Mouse (Mus musculus) gastrocnemius, adult 8-10 months (tissue): ENCODE measurements around the gene Dnajb3. TPM values are rescaled to one million over a fixed set of nuclear protein-coding genes. Genes with fewer than 3 reads are reported as not detected.

ENCODE experiments used
- DNase-seq, 2 experiments: peaks; one replicate each; pipeline ENCODE4 v3.0.0; 2022; ENCODE audit warnings: low spot score in 2 of 2
- total RNA-seq, 4 experiments: library from RNA; stranded (reverse); gene quantifications; 2 replicates each; pipeline ENCODE4 v1.2.4; 2022

Dnajb3 gene
- total RNA-seq, 4 experiments from 2014 or later: not detected

GRCm38 (mm10) chr1:88231803-88232499, 26.4 kb upstream of the Dnajb3 start:
- DNase-seq: peak in 1 of 2 experiments; percentile 8

DNA sequence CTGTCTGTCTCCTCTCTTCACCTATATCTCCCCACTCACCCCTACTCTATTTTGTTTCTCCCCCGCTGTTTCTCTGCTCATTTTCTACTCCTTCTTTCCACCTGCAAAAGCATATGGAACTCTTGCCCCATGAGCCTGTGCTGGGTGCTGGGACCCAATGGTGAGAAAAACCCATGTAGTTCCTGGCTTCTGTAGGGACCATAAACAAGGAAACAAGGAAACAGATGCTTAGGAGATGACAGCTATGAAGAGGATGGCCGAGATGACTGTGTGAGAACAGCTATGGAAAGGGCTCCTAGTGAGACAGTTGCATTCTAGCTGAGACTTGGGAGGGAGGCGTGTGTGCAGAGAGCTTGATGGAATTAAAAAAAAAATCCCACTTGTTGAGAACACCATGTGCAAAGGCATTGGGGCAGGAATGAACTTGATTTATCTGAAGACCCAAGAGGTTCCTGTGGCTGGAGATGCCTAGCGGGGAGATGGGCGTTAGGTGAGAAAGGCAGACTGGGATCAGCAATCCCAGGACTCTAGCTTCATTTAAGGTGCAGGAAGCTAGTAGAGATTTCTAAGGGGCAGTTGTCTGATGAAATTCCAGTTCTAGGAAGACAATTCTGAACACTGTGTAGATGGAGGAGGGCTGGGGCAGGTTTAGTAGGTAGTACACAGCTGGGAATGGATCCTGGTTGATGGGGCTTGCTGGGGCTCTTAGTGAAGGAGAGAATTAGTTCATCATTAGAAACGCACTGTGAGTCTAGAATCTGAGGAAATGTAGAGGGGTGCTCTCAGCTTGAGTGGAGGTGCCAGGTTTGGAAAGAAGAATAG, 25.6 kb upstream of the Dnajb3 start:
- peak in 1 of 2 experiments; percentile 5 for DNase-seq

- DNase-seq: peak in 1 of 2 experiments; percentile 19
Observed at GRCm38 (mm10) chr1:88230421-88230820, 24.8 kb upstream of the Dnajb3 start.

DNA sequence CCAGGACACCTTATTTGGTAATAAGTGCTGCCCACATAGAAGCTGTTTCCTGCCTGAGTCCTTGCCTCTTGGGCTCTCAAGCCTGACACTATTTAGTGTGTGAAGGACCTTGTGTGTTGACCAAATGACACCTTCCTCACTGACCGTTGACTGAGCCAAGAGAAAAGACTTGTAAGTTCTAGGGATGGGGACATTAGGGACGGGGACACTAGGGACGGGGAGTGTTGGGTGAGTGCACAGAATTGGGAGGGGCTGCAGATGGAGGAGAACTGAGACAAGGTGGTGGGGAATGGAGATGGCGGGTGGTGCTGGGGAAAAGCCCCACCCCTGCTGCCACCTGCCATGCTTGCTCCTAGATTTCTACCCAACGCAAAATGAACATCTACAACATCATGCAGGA, 24.4 kb upstream of the Dnajb3 start:
- DNase-seq: no peak

DNA sequence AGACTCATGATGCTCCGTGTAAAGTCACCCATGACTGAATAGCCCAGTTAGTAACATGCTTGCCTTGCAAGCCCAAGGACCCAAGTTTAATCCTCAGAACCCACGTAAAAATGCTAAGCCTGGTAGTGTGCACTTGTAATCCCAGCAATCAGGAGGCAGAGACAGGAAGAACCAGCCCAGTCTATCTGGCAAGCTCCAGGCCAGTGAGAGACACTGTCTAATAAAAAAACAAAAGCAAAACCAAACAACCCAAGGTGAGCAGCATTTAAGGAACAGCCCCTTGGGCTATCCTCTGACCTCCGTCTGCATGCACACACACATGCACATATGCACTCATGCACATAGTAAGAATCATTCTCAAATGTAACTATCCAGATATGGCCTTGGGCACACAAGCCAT, 24.0 kb upstream of the Dnajb3 start:
- peak in 1 of 2 experiments; percentile 4 for DNase-seq

DNA sequence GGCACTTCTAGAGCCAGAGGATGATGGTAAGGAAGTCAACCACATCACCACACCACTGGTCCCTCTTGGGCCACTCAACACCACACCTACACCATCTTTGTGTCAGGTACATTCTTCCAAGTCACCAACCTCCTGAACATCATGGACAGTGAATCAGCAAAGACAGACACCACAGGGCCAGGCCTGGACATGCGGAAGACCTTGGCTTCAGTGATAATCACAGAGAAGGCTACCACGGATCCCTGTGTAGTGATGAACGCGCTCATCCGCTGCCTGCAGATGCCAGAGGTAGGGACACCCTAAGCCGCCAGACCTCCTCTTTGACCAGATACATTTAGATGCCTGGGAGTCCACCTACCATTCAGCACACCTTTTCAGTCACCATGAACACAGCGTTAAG, 22.5 kb upstream of the Dnajb3 start:
- DNase-seq: peak; percentile 15 to 16

DNA sequence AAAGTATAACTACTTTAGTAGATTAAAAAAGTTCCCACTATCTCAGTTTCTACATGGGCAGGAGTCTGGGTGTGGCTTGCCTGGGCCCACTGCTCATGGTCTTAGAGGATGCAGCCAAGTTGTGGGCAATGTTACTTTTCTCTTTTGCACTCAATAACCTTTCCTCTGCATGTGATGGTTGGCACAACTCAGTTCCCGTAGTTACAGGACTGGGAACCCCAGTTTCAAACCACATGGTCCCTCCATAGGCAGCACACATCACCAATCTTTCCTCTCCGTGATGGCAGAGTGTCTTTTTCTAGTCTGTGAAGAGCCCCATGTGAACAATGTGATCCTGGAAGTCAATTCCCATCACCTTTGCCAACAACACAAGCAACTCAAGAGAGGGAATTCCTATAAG, 21.9 kb upstream of the Dnajb3 start:
- DNase-seq: peak in 1 of 2 experiments; percentile 3

DNA sequence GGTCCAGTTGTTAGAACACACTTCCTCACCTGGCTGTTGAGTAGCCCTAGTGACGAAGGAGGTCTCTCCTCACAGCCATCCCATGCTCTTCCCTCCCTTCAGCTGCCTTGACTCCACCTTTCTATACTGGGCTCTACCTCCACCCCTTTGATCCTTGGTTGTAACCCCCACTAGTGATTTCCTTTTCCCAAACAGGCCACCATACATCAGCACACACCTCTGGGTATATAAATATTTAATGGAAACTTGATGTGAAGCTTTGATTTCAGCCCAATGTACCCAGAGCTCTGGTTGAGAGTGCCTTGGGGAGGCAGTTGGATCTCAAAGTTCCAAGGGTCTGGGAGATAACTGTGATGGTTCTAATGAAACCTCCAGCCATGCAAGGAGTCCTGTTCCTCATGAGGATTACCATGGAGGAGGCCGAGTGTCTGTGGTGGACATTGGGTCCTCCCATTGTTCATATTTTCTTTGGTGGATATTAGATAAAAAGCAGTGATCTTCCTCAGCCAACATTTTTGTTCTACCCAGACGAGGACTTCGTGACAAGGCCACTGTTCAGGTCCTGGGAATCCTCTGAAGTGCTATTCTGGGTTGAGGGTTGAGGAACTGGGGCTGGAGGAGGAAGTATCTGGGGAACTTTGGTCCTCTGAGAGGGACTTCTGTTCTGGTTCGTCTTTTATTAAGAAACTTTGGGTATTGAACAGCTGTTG, 21.2 kb upstream of the Dnajb3 start, which contains the start of gene Mroh2a:
TSS of gene Mroh2a (plus strand) at position 317 of the 710 bp plus-strand sequence.
- peak; percentile 9 to 10 for DNase-seq

- DNase-seq: peak; percentile 3 to 4
Observed at GRCm38 (mm10) chr1:88225741-88226140, 20.2 kb upstream of the Dnajb3 start.

- DNase-seq: peak in 1 of 2 experiments; percentile 1
Observed at GRCm38 (mm10) chr1:88225301-88225700, 19.7 kb upstream of the Dnajb3 start.

GRCm38 (mm10) chr1:88224029-88224776, 18.6 kb upstream of the Dnajb3 start:
- peak in 1 of 2 experiments; percentile 2 for DNase-seq

DNA sequence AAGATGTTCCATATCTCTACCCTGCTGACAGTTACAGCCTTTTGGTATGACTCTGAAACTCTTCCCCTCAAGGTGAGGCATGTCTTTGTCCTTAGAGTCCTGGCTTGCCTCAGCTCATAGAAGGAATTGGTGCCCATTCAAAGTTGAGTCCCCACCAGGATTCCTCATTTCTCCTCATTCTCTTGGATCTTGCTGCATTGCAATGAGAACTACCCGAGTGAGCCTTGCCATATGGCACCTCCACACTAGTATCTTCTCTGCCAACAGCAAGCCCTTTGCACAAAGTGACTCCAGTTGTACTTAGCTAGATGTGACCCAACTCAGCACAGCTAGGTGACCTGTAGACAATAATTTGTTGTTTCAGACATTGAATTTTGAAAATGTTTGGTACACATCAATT, 18.0 kb upstream of the Dnajb3 start:
- peak; percentile 5 to 6 for DNase-seq

GRCm38 (mm10) chr1:88223011-88223515, 17.5 kb upstream of the Dnajb3 start:
- DNase-seq: peak in 1 of 2 experiments; percentile 6

GRCm38 (mm10) chr1:88222216-88222615, 16.6 kb upstream of the Dnajb3 start:
- DNase-seq: no peak

DNA sequence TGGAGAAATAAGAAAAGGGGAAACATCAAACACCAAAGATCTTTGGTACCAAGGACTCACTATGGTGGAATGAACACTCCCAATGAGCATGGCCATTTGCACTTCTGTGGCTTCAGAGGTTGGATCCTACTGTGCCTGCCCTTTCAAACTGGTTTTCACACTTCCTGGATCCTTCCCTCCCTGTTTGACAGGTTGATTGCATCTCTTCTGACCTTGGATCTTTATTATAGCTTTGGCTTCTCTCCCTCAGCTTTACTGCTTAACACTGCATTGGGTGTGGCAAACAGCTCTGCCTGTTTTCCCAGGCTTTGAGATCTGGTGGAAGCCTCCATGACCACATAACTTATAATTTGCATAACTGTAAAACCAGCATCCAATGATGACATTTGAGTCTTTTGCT, 14.8 kb upstream of the Dnajb3 start:
- DNase-seq: no peak

DNA sequence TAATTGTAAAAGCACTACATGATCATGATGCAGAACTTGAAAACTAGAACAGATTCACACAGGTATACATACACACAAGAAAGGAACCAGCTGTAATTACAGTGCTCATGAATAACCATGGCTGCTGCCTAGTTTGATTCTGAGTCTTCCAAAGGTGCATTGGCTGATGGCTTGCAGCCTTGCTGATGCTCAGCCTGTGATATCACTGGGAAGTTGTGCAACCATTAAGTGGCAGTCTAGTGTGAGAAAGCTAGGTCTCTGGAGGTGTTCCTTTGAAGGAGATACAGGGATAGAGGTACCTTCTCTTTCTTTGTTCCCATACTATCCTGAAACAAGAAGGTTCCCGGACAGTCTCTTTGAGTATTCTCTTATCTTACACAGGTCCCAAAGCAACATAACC, 13.5 kb upstream of the Dnajb3 start:
- no peak for DNase-seq

GRCm38 (mm10) chr1:88218591-88218990, 13.0 kb upstream of the Dnajb3 start:
- no peak for DNase-seq

DNA sequence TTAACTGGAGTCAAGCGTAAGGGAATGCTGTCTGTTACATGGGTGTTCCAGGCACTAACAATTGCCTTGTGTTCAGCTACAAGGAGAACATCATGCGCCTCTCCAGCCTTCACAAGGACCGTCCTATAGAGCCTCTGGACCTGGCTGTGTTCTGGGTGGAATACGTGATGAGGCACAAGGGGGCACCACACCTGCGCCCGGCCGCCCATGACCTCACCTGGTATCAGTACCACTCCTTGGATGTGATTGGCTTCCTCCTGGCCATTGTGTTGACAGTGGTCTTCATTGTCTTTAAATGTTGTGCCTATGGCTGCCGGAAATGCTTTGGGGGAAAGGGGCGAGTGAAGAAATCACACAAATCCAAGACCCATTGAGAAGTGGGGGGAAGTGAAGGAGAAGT, 12.5 kb upstream of the Dnajb3 start:
- peak in 1 of 2 experiments; percentile 14 for DNase-seq

DNA sequence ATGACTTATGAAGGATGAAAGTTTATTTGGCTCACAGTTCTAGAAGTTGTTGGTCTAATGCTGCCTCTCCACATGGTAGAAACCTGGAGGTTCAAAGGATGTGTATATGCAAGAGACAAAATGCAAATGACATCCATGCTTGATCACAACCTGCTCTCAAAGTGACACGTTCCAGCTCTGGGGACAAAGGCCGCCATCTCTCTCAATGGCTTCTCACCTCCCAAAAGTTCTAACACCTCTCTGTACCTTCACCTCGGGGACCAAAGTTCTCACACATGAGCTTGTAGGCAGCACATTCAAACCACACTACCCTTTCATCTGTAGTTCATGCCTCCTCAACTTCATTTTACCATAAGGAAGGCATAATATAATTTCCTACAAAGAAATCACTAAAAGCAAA, 12.0 kb upstream of the Dnajb3 start:
- no peak for DNase-seq

DNA sequence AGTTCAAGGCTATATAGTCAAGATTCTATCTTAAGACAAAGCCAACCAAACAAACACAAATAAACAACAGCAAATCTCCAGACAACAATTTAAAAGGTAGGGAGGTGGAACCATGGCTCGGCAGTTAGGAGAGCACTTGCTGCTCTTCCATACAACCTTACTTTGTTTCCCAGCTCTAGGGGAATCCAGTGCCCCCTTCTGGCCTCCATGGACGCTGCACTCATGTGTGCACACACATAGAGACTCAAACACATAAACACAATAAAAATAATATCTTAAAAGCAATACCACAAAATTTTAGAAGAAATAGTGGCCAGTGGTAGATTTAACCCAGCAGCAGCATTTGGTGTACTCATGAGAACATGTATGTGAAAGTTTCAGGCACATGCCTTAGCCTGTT, 11.6 kb upstream of the Dnajb3 start:
- DNase-seq: no peak

DNA sequence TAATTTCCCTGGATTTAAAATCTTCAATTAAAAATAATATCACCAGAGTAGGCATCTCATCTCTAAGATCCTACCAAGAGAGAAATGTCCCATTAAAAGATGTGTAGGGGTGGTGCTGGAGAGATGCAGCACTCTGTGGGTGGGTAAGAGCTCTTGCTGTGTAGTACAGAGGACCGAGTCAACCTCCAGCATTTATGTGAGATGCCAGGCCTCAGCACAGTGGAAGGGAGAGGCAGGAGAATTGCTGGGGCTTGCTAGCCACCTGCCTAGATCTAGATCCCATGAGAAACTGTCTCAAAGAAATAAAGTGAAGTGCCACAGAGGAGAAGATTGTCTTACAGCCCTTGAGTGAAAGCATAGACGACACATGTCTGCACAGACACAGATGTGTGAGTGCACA, 11.0 kb upstream of the Dnajb3 start:
- no peak for DNase-seq
